Mouse (Mus musculus): ENCODE measurements around the gene Atl2. TPM values are rescaled to one million over a fixed set of nuclear protein-coding genes. Genes with fewer than 3 reads are reported as not detected.

Gene Atl2
- polyA plus RNA-seq, 1 experiment from 2014 or later = 26.5 TPM

GRCm38 (mm10) chr17:79919566-79920350 lies 23.8 kb upstream of the Atl2 start:
- WGBS = 64% methylated on average over 15 of the region's 15 CpGs

DNA sequence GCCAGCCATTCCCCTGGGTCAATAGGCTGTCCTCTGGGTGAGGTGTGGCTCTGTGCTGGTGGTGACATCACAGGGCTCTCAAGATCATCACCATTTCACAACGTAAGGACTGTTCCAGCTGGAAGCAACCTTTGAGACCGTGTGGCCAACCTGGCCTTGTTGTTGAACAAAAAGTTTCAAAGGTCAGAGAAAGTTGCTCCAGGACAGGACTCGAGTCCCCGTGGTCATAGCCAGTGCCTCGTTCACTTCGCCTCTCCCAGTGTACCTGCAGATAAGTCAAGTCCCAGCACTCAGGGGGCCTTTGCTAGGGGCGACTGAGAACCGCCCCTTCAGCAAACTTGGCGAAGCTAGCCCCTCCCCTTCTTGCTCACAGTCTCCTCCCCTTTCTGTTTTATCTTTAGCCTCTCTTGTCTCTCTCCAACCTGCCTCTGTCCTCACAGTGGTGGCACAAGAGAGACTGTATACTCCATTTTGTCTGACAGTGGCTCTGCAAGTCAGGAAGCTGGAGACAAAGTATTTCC lies 22.6 kb upstream of the Atl2 start:
- no peak overlapping the region for H3K4me2 ChIP-seq
- no peaks in the 10 kb centered on the region for H3K4me1 ChIP-seq
- H3K27ac ChIP-seq = no peak overlapping the region
- no peak overlapping the region for H3K9ac ChIP-seq
- ATAC-seq (ENCODE audit: insufficient number of reproducible peaks, insufficient read depth, low FRiP score, low TSS enrichment, low read depth) = no peak
- no peaks in the 10 kb centered on the region for H3K27me3 ChIP-seq
- 28% methylated on average over 9 of the region's 9 CpGs for WGBS
- no peaks in the 10 kb centered on the region for H3K9me3 ChIP-seq
- H3K4me3 ChIP-seq = no peak overlapping the region
- H3K36me3 ChIP-seq = no peaks in the 10 kb centered on the region

More at GRCm38 (mm10) chr17:79919566-79920350, 23.8 kb upstream of the Atl2 start:
- Histone ChIP-seq H3K4me2 (no peak overlapping the region), H3K4me3 (no peak overlapping the region), H3K4me1 (no peaks in the 10 kb centered on the region), H3K36me3 (no peaks in the 10 kb centered on the region), H3K9ac (no peak overlapping the region), H3K27ac (no peak overlapping the region), H3K9me3 (no peaks in the 10 kb centered on the region), H3K27me3 (no peaks in the 10 kb centered on the region)
- no peak for ATAC-seq (ENCODE audit: insufficient number of reproducible peaks, insufficient read depth, low FRiP score, low TSS enrichment, low read depth)

- Histone ChIP-seq H3K4me2 (no peak overlapping the region), H3K27ac (no peak overlapping the region), H3K4me1 (no peaks in the 10 kb centered on the region), H3K36me3 (no peaks in the 10 kb centered on the region), H3K9me3 (no peaks in the 10 kb centered on the region), H3K27me3 (no peaks in the 10 kb centered on the region), H3K4me3 (no peak overlapping the region), H3K9ac (no peak overlapping the region)
- ATAC-seq (ENCODE audit: insufficient number of reproducible peaks, insufficient read depth, low FRiP score, low TSS enrichment, low read depth) = no peak
- 72% methylated on average over 9 of the region's 9 CpGs for WGBS
These were observed 21.1 kb upstream of the Atl2 start for GRCm38 (mm10) chr17:79916996-79917395.

GRCm38 (mm10) chr17:79912174-79912573 lies 16.3 kb upstream of the Atl2 start:
- no peak overlapping the region for H3K4me3 ChIP-seq
- no peaks in the 10 kb centered on the region for H3K9me3 ChIP-seq
- 78% methylated on average over 2 of the region's 2 CpGs for whole genome bisulfite sequencing
- H3K4me1 ChIP-seq = 0 out of 2 replicates have a peak, but pooled peaks cover 4% of the 10 kb centered on the region
- no peak overlapping the region for H3K9ac ChIP-seq
- no peak overlapping the region for H3K4me2 ChIP-seq
- ATAC-seq (ENCODE audit: insufficient number of reproducible peaks, insufficient read depth, low FRiP score, low TSS enrichment, low read depth) = no peak
- no peaks in the 10 kb centered on the region for H3K27me3 ChIP-seq
- no peaks in the 10 kb centered on the region for H3K36me3 ChIP-seq
- no peak overlapping the region for H3K27ac ChIP-seq

DNA sequence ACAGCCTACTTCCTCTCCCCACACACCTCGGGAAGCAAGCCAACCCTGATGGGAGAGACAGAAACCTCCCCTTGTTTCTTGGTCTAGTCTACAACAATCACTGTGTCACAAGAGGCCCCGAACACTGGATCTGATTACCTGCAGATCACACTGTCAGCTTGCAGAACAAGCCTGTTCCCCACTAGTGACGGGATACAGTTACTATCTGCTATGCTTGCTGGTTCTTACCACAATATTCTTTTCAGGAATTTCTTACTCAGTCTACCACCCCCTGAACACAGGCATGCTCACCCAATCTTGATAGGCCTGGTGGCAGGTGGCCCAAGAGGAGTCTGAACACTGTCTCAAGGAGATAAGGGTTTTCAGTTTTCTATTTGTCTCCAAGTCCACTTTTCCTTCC lies 15.8 kb upstream of the Atl2 start:
- Histone ChIP-seq H3K36me3 (no peaks in the 10 kb centered on the region), H3K4me2 (no peak overlapping the region), H3K27me3 (no peaks in the 10 kb centered on the region), H3K4me1 (0 out of 2 replicates have a peak, but pooled peaks cover 4% of the 10 kb centered on the region), H3K9me3 (no peaks in the 10 kb centered on the region), H3K9ac (no peak overlapping the region), H3K4me3 (no peak overlapping the region), H3K27ac (no peak overlapping the region)
- no peak for ATAC-seq (ENCODE audit: insufficient number of reproducible peaks, insufficient read depth, low FRiP score, low TSS enrichment, low read depth)
- 44% methylated on average over 3 of the region's 3 CpGs for WGBS

- no peak overlapping the region for H3K4me2 ChIP-seq
- ATAC-seq (ENCODE audit: insufficient number of reproducible peaks, insufficient read depth, low FRiP score, low TSS enrichment, low read depth) = no peak
- H3K4me3 ChIP-seq = no peak overlapping the region
- no peaks in the 10 kb centered on the region for H3K9me3 ChIP-seq
- H3K36me3 ChIP-seq = no peaks in the 10 kb centered on the region
- H3K27me3 ChIP-seq = no peaks in the 10 kb centered on the region
- WGBS = 88% methylated on average over 12 of the region's 12 CpGs
- H3K9ac ChIP-seq = no peak overlapping the region
- no peak overlapping the region for H3K27ac ChIP-seq
- 0 out of 2 replicates have a peak, but pooled peaks cover 4% of the 10 kb centered on the region for H3K4me1 ChIP-seq
These were observed 13.6 kb upstream of the Atl2 start for GRCm38 (mm10) chr17:79909571-79909970.

DNA sequence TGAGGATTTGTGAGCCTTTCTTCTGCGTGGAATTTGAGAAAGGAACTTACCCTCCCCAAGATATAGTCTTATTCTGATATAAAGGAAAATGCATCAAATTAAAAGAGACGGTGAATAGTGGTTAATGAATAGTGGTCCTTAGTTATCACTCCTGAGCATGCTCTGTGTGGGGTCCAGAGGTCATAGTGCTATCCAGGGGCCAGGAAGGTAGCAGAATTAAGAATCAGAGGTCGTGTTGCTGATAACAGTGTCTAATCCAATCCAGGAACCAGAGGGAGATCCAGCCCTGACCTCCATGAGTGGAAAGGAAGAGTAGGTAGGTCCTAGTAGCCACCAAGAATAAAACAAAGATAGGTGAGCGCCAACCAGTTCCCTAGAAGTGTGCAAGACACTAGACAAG lies 11.8 kb upstream of the Atl2 start:
- Histone ChIP-seq H3K4me2 (no peak overlapping the region), H3K36me3 (no peaks in the 10 kb centered on the region), H3K9ac (no peak overlapping the region), H3K27me3 (no peaks in the 10 kb centered on the region), H3K4me3 (no peak overlapping the region), H3K27ac (no peak overlapping the region), H3K4me1 (0 out of 2 replicates have a peak, but pooled peaks cover 4% of the 10 kb centered on the region), H3K9me3 (no peaks in the 10 kb centered on the region)
- ATAC-seq (ENCODE audit: insufficient number of reproducible peaks, insufficient read depth, low FRiP score, low TSS enrichment, low read depth) = no peak
- WGBS = 67% methylated on average over 4 of the region's 4 CpGs

- Histone ChIP-seq H3K36me3 (no peaks in the 10 kb centered on the region), H3K9me3 (no peaks in the 10 kb centered on the region), H3K4me1 (0 out of 2 replicates have a peak, but pooled peaks cover 4% of the 10 kb centered on the region), H3K9ac (no peak overlapping the region), H3K27ac (no peak overlapping the region), H3K27me3 (no peaks in the 10 kb centered on the region), H3K4me2 (no peak overlapping the region), H3K4me3 (no peak overlapping the region)
- no peak for ATAC-seq (ENCODE audit: insufficient number of reproducible peaks, insufficient read depth, low FRiP score, low TSS enrichment, low read depth)
- WGBS = 62% methylated on average over 8 of the region's 8 CpGs
These were observed 11.0 kb upstream of the Atl2 start for GRCm38 (mm10) chr17:79906791-79907494.

DNA sequence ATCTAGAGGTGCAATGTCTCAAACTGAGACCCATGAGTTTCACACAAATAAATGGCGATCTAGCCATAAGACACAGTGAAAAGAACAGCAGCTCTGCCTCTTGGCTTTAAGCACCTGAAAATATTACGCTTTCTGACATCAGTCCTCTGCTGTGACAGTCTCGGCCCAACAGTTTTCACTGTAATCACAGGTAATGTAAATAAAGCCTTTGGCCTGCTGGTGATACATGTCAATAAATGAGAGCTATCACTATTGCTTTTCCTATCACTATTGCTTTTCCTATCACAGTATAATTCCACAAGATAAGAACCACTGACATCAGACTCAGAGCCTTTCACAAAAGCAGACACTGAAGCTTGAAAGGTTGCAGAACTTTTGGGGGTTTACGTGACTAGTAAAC lies 8.7 kb upstream of the Atl2 start:
- no peak for ATAC-seq (ENCODE audit: insufficient number of reproducible peaks, insufficient read depth, low FRiP score, low TSS enrichment, low read depth)
- Histone ChIP-seq H3K36me3 (no peaks in the 10 kb centered on the region), H3K4me2 (no peak overlapping the region), H3K27ac (no peak overlapping the region), H3K4me3 (no peak overlapping the region), H3K27me3 (0 out of 2 replicates have a peak, but pooled peaks cover 2% of the 10 kb centered on the region), H3K4me1 (peaks cover 10% of the 10 kb centered on the region), H3K9me3 (no peaks in the 10 kb centered on the region), H3K9ac (no peak overlapping the region)
- whole genome bisulfite sequencing = 89% methylated on average over 4 of the region's 4 CpGs

- H3K4me2 ChIP-seq = peak overlapping the region; percentile 0; the same call in 1 of the 2 replicates
- no peak overlapping the region for H3K27ac ChIP-seq
- no peak overlapping the region for H3K4me3 ChIP-seq
- H3K9me3 ChIP-seq = no peaks in the 10 kb centered on the region
- no peak overlapping the region for H3K9ac ChIP-seq
- H3K27me3 ChIP-seq = peaks cover 25% of the 10 kb centered on the region
- no peak for ATAC-seq (ENCODE audit: insufficient number of reproducible peaks, insufficient read depth, low FRiP score, low TSS enrichment, low read depth)
- H3K36me3 ChIP-seq = no peaks in the 10 kb centered on the region
- WGBS = 18% methylated on average over 6 of the region's 6 CpGs
- peaks cover 10% of the 10 kb centered on the region for H3K4me1 ChIP-seq
These were observed 5.3 kb upstream of the Atl2 start for GRCm38 (mm10) chr17:79901207-79901606.

GRCm38 (mm10) chr17:79898156-79898746 lies 2.3 kb upstream of the Atl2 start:
- Histone ChIP-seq H3K36me3 (no peaks in the 10 kb centered on the region), H3K27ac (no peak overlapping the region), H3K9me3 (no peaks in the 10 kb centered on the region), H3K4me2 (no peak overlapping the region), H3K9ac (no peak overlapping the region), H3K4me1 (peaks cover 22% of the 10 kb centered on the region), H3K4me3 (no peak overlapping the region), H3K27me3 (peaks cover 25% of the 10 kb centered on the region)
- no peak for ATAC-seq (ENCODE audit: insufficient number of reproducible peaks, insufficient read depth, low FRiP score, low TSS enrichment, low read depth)
- WGBS = 81% methylated on average over 6 of the region's 6 CpGs
